Mouse (Mus musculus): Measurements from ENCODE around the gene Ube2e3. TPM values are rescaled to one million over a fixed set of nuclear protein-coding genes. Genes with fewer than 3 reads are reported as not detected.
A peak's percentile ranks its signal among the peaks of the same experiment; 100 is the strongest.

Ube2e3 gene
- 203 and 227 TPM in 2 replicates for total RNA-seq (2014; rRNA removed)
- 231 and 237 TPM in 2 replicates for polyA plus RNA-seq (2015; fragmentation: Nextera tagmentation; extraction: Ambion mirVana)

- no peak for DNase-seq (ENCODE audit: low spot score)
- Histone ChIP-seq H3K4me2 (ENCODE audit: low read depth, low read length) (peak within 1 kb of the TSS; percentile 86), H3K9me3 (ENCODE audit: low read length) (no peaks in the 10 kb centered on the region), H3K36me3 (ENCODE audit: insufficient read depth, low read length) (no peaks in the 10 kb centered on the region), H3K27ac (peak within 1 kb of the TSS; percentile 96), H3K4me3 (ENCODE audit: low read length) (peak within 1 kb of the TSS; percentile 91), H3K27me3 (ENCODE audit: insufficient read depth, low read length) (no peaks in the 10 kb centered on the region), H3K9ac (replicated peaks; ENCODE audit: low read length) (peak within 1 kb of the TSS; percentile 98), H3K4me1 (ENCODE audit: insufficient read depth, low read length) (peaks cover 9% of the 10 kb centered on the region; the same call in 1 of the 2 replicates)
- WGBS, result 19% methylated on average over 14 of the region's 14 CpGs
- ATAC-seq, result no peak
- TF ChIP-seq CTCF (IDR thresholded peaks at IDR 0.05; ENCODE audit: low read depth), result no peak
These were observed at the start of gene Ube2e3 for GRCm38 (mm10) chr2:78867726-78868510. Ube2e3 (plus strand) TSS chr2:78868124.

GRCm38 (mm10) chr2:78829887-78830286 lies 38.0 kb upstream of the Ube2e3 start:
- Histone ChIP-seq H3K4me1 (ENCODE audit: insufficient read depth, low read length) (no peaks in the 10 kb centered on the region), H3K36me3 (ENCODE audit: insufficient read depth, low read length) (no peaks in the 10 kb centered on the region), H3K4me2 (ENCODE audit: low read depth, low read length) (no peak overlapping the region), H3K27ac (no peak overlapping the region), H3K9ac (replicated peaks; ENCODE audit: low read length) (no peak overlapping the region), H3K9me3 (ENCODE audit: low read length) (no peaks in the 10 kb centered on the region), H3K27me3 (ENCODE audit: insufficient read depth, low read length) (no peaks in the 10 kb centered on the region), H3K4me3 (ENCODE audit: low read length) (no peak overlapping the region)
- ATAC-seq (no peak), DNase-seq (ENCODE audit: low spot score) (no peak)
- TF ChIP-seq CTCF (IDR thresholded peaks at IDR 0.05; ENCODE audit: low read depth), result no peak
- WGBS, result 97% methylated on average over 3 of the region's 3 CpGs

GRCm38 (mm10) chr2:78841494-78842224 lies 26.3 kb upstream of the Ube2e3 start:
- Histone ChIP-seq H3K4me1 (ENCODE audit: insufficient read depth, low read length) (no peaks in the 10 kb centered on the region), H3K9ac (replicated peaks; ENCODE audit: low read length) (no peak overlapping the region), H3K4me2 (ENCODE audit: low read depth, low read length) (no peak overlapping the region), H3K36me3 (ENCODE audit: insufficient read depth, low read length) (no peaks in the 10 kb centered on the region), H3K27me3 (ENCODE audit: insufficient read depth, low read length) (no peaks in the 10 kb centered on the region), H3K4me3 (ENCODE audit: low read length) (no peak overlapping the region), H3K9me3 (ENCODE audit: low read length) (no peaks in the 10 kb centered on the region), H3K27ac (no peak overlapping the region)
- WGBS, result 85% methylated on average over 7 of the region's 7 CpGs
- no peak for ATAC-seq
- no peak for TF ChIP-seq CTCF (IDR thresholded peaks at IDR 0.05; ENCODE audit: low read depth)
- no peak for DNase-seq (ENCODE audit: low spot score)

GRCm38 (mm10) chr2:78844365-78844764 lies 23.6 kb upstream of the Ube2e3 start:
- Histone ChIP-seq H3K27ac (no peak overlapping the region), H3K4me1 (ENCODE audit: insufficient read depth, low read length) (no peaks in the 10 kb centered on the region), H3K9me3 (ENCODE audit: low read length) (no peaks in the 10 kb centered on the region), H3K4me3 (ENCODE audit: low read length) (no peak overlapping the region), H3K9ac (replicated peaks; ENCODE audit: low read length) (no peak overlapping the region), H3K4me2 (ENCODE audit: low read depth, low read length) (no peak overlapping the region), H3K27me3 (ENCODE audit: insufficient read depth, low read length) (no peaks in the 10 kb centered on the region), H3K36me3 (ENCODE audit: insufficient read depth, low read length) (no peaks in the 10 kb centered on the region)
- DNase-seq (ENCODE audit: low spot score) (no peak), ATAC-seq (no peak)
- WGBS, result 92% methylated on average over 5 of the region's 5 CpGs
- no peak for TF ChIP-seq CTCF (IDR thresholded peaks at IDR 0.05; ENCODE audit: low read depth)

GRCm38 (mm10) chr2:78845274-78845673 lies 22.6 kb upstream of the Ube2e3 start:
- ATAC-seq, result no peak
- H3K4me2 ChIP-seq (ENCODE audit: low read depth, low read length), result no peak overlapping the region
- TF ChIP-seq CTCF (IDR thresholded peaks at IDR 0.05; ENCODE audit: low read depth), result no peak
- no peak for DNase-seq (ENCODE audit: low spot score)
- WGBS, result 88% methylated on average over 12 of the region's 12 CpGs
- H3K4me3 ChIP-seq (ENCODE audit: low read length), result no peak overlapping the region
- H3K9ac ChIP-seq (replicated peaks; ENCODE audit: low read length), result no peak overlapping the region
- H3K36me3 ChIP-seq (ENCODE audit: insufficient read depth, low read length), result no peaks in the 10 kb centered on the region
- H3K27ac ChIP-seq, result no peak overlapping the region
- H3K4me1 ChIP-seq (ENCODE audit: insufficient read depth, low read length), result no peaks in the 10 kb centered on the region
- H3K9me3 ChIP-seq (ENCODE audit: low read length), result no peaks in the 10 kb centered on the region
- no peaks in the 10 kb centered on the region for H3K27me3 ChIP-seq (ENCODE audit: insufficient read depth, low read length)

- 89% methylated on average over 10 of the region's 10 CpGs for WGBS
- TF ChIP-seq CTCF (IDR thresholded peaks at IDR 0.05; ENCODE audit: low read depth), result no peak
- Histone ChIP-seq H3K27me3 (ENCODE audit: insufficient read depth, low read length) (no peaks in the 10 kb centered on the region), H3K36me3 (ENCODE audit: insufficient read depth, low read length) (no peaks in the 10 kb centered on the region), H3K9ac (replicated peaks; ENCODE audit: low read length) (no peak overlapping the region), H3K27ac (no peak overlapping the region), H3K9me3 (ENCODE audit: low read length) (no peaks in the 10 kb centered on the region), H3K4me2 (ENCODE audit: low read depth, low read length) (no peak overlapping the region), H3K4me3 (ENCODE audit: low read length) (no peak overlapping the region), H3K4me1 (ENCODE audit: insufficient read depth, low read length) (no peaks in the 10 kb centered on the region)
- DNase-seq (ENCODE audit: low spot score) (no peak), ATAC-seq (no peak)
These were observed 22.2 kb upstream of the Ube2e3 start for GRCm38 (mm10) chr2:78845717-78846116.
